Mouse (Mus musculus) right cerebral cortex, postnatal 14 days (tissue): ENCODE measurements at regions not wholly inside any gene's neighbourhood (a gene's known extent, or its start where the extent isn't known, plus 50 kb on each side); places are given as distances from the start of the nearest gene placed in this dataset.

Experiments
- DNase-seq: peaks from one replicate; pipeline ENCODE4 v3.0.0; 2022

GRCm38 (mm10) chr1:92338589-92338988, 135.1 kb downstream of the Ndufa10 start:
- DNase-seq = no peak

GRCm38 (mm10) chr1:92337450-92337849, 136.2 kb downstream of the Ndufa10 start:
- DNase-seq = no peak

GRCm38 (mm10) chr1:92332248-92332584, 136.7 kb upstream of the Hdac4 start:
- DNase-seq = no peak

GRCm38 (mm10) chr1:92331559-92332247, 136.2 kb upstream of the Hdac4 start:
- DNase-seq = no peak

GRCm38 (mm10) chr1:92330181-92330580, 134.7 kb upstream of the Hdac4 start:
- no peak for DNase-seq

- no peak for DNase-seq
These were observed 134.0 kb upstream of the Hdac4 start for GRCm38 (mm10) chr1:92329491-92329890.

- DNase-seq = no peak
These were observed 131.6 kb upstream of the Hdac4 start for GRCm38 (mm10) chr1:92327141-92327540.

GRCm38 (mm10) chr1:92325281-92325680, 129.8 kb upstream of the Hdac4 start:
- no peak for DNase-seq

- DNase-seq = peak; percentile 32
These were observed 128.8 kb upstream of the Hdac4 start for GRCm38 (mm10) chr1:92324091-92324950.

GRCm38 (mm10) chr1:92317131-92317530, 121.6 kb upstream of the Hdac4 start:
- DNase-seq = no peak

- no peak for DNase-seq
These were observed 120.8 kb upstream of the Hdac4 start for GRCm38 (mm10) chr1:92316191-92316723.

- no peak for DNase-seq
These were observed 117.6 kb upstream of the Hdac4 start for GRCm38 (mm10) chr1:92313001-92313597.

GRCm38 (mm10) chr1:92309883-92310282, 114.4 kb upstream of the Hdac4 start:
- no peak for DNase-seq

- DNase-seq = no peak
These were observed 113.9 kb upstream of the Hdac4 start for GRCm38 (mm10) chr1:92309381-92309780.

- no peak for DNase-seq
These were observed 113.0 kb upstream of the Hdac4 start for GRCm38 (mm10) chr1:92308537-92308936.

GRCm38 (mm10) chr1:92306042-92306441, 110.5 kb upstream of the Hdac4 start:
- DNase-seq = no peak

- DNase-seq = no peak
These were observed 103.5 kb upstream of the Hdac4 start for GRCm38 (mm10) chr1:92299041-92299440.

GRCm38 (mm10) chr1:92292681-92293380, 97.3 kb upstream of the Hdac4 start:
- DNase-seq = no peak

GRCm38 (mm10) chr1:92286966-92287342, 91.5 kb upstream of the Hdac4 start:
- DNase-seq = no peak

GRCm38 (mm10) chr1:92286013-92286965, 90.8 kb upstream of the Hdac4 start:
- no peak for DNase-seq

GRCm38 (mm10) chr1:92284155-92284554, 88.7 kb upstream of the Hdac4 start:
- no peak for DNase-seq

- no peak for DNase-seq
These were observed 81.8 kb upstream of the Hdac4 start for GRCm38 (mm10) chr1:92277199-92277747.
